Mouse (Mus musculus) myocyte (in vitro differentiated cells): ENCODE measurements at regions not wholly inside any gene's neighbourhood (a gene's known extent, or its start where the extent isn't known, plus 50 kb on each side); places are given as distances from the start of the nearest gene placed in this dataset.

Experiments
- CEBPB ChIP-seq: IDR thresholded peaks from 2 replicates; pipeline ENCODE4 v1.6.1; 2011; ENCODE audit warnings: mild to moderate bottlenecking, moderate library complexity; ENCODE audit not compliant: poor library complexity, insufficient read depth, severe bottlenecking
- E2F4 ChIP-seq: IDR thresholded peaks from one replicate; pipeline ENCODE4 v1.6.1; 2011; ENCODE audit warnings: mild to moderate bottlenecking, control low read depth, moderate library complexity; ENCODE audit not compliant: insufficient read depth
- MAX ChIP-seq: IDR thresholded peaks from one replicate; pipeline ENCODE4 v1.6.1; 2011; ENCODE audit warnings: low read depth, mild to moderate bottlenecking, control low read depth
- MYOD1 ChIP-seq, 3 experiments: IDR thresholded peaks; one replicate each; pipeline ENCODE4 v1.6.1; 2011; ENCODE audit warnings: control low read depth in 2 of 3, low read depth in 2 of 3, mild to moderate bottlenecking in 2 of 3, moderate library complexity in 1 of 3; ENCODE audit not compliant: insufficient read length in 2 of 3, control insufficient read depth in 1 of 3
- POLR2A ChIP-seq: IDR thresholded peaks from one replicate; pipeline ENCODE4 v1.6.1; 2011; ENCODE audit warnings: low read depth, mild to moderate bottlenecking, control low read depth, moderate library complexity; ENCODE audit not compliant: insufficient read length
- POLR2AphosphoS2 ChIP-seq: IDR thresholded peaks from one replicate; pipeline ENCODE4 v1.6.1; 2011; ENCODE audit warnings: low read depth, control low read depth; ENCODE audit not compliant: insufficient read length
- SRF ChIP-seq: IDR thresholded peaks from one replicate; pipeline ENCODE4 v1.6.1; 2011; ENCODE audit warnings: low read depth; ENCODE audit not compliant: control insufficient read depth, insufficient read length
- TCF12 ChIP-seq: IDR thresholded peaks from one replicate; pipeline ENCODE4 v1.6.1; 2011; ENCODE audit warnings: mild to moderate bottlenecking, control low read depth; ENCODE audit not compliant: poor library complexity, insufficient read depth, severe bottlenecking
- TCF3 ChIP-seq: IDR thresholded peaks from one replicate; pipeline ENCODE4 v1.6.1; 2011; ENCODE audit warnings: low read depth, control low read depth; ENCODE audit not compliant: insufficient read length
- USF1 ChIP-seq: IDR thresholded peaks from one replicate; pipeline ENCODE4 v1.6.1; 2011; ENCODE audit warnings: low read depth, mild to moderate bottlenecking, control low read depth, moderate library complexity

GRCm38 (mm10) chr6:31147682-31148081 lies 188.8 kb upstream of the Klf14 start:
- TF ChIP-seq POLR2A: no peak
- TF ChIP-seq TCF12: no peak
- TF ChIP-seq MAX: no peak
- no peak for TF ChIP-seq POLR2AphosphoS2
- TF ChIP-seq USF1: no peak
- TF ChIP-seq TCF3: no peak
- no peak for TF ChIP-seq E2F4
- no peak for TF ChIP-seq MYOD1 (IDR thresholded peaks at IDR 0.05; ENCODE audit: control insufficient read depth in 1 of 3, insufficient read length in 2 of 3, low read depth in 2 of 3)
- no peak for TF ChIP-seq CEBPB
- no peak for TF ChIP-seq SRF
